Comparison of ENCODE assay signal across 8 mouse cellular contexts in genomic region chr15:85858980-85859489, GRCm38 (mm10). TPM values are rescaled to one million over a fixed set of nuclear protein-coding genes. Genes with fewer than 3 reads are reported as not detected.
DNase-seq lines count a peak whose midpoint lies in the region; ATAC-seq and TF ChIP-seq lines count a peak whose summit lies in the region.

No protein-coding gene starts in this region.

- no peaks in the 10 kb centered on the region for H3K27me3 ChIP-seq in embryonic facial prominence, embryonic 11.5 days (ENCODE audit: control insufficient read depth, insufficient read depth, low read length)
- no peaks in the 10 kb centered on the region for H3K27me3 ChIP-seq in hindbrain, embryonic 11.5 days (ENCODE audit: control insufficient read depth, insufficient read depth, low read length)

- peak overlapping the region; percentile 61 for H3K4me3 ChIP-seq in left cerebral cortex, adult 2 months
- peak overlapping the region; percentile 80 for H3K4me3 ChIP-seq in embryonic facial prominence, embryonic 11.5 days (ENCODE audit: low read depth, low read length)
- H3K4me3 ChIP-seq in hindbrain, embryonic 11.5 days (ENCODE audit: low read depth, low read length), result peak overlapping the region; percentile 58

- H3K9ac ChIP-seq in embryonic facial prominence, embryonic 11.5 days (replicated peaks; ENCODE audit: low read length), result peak overlapping the region; percentile 55
- peak overlapping the region; percentile 89 for H3K9ac ChIP-seq in hindbrain, embryonic 11.5 days (ENCODE audit: low read depth, low read length)

- peak overlapping the region; percentile 90 for H3K27ac ChIP-seq in left cerebral cortex, adult 2 months
- H3K27ac ChIP-seq in embryonic facial prominence, embryonic 11.5 days (replicated peaks; ENCODE audit: low read depth, low read length), result no peak overlapping the region
- peak overlapping the region; percentile 53; the same call in 1 of the 2 replicates for H3K27ac ChIP-seq in hindbrain, embryonic 11.5 days (ENCODE audit: low read depth, low read length)

- no peak for TF ChIP-seq CTCF in left cerebral cortex, adult 2 months (IDR thresholded peaks at IDR 0.05)

- ATAC-seq in embryonic facial prominence, embryonic 11.5 days (replicated peaks; ENCODE audit: insufficient number of reproducible peaks, low FRiP score, low TSS enrichment, low read depth), result peak; percentile 1; the same call in 1 of the 2 replicates
- peak; percentile 37; the same call in 1 of the 2 replicates for ATAC-seq in hindbrain, embryonic 11.5 days (ENCODE audit: low FRiP score)
- ATAC-seq in megakaryocyte, adult 5-6 weeks (ENCODE audit: poor library complexity, severe bottlenecking), result peak; percentile 46
- ATAC-seq in monocyte, adult 5-6 weeks (replicated peaks; ENCODE audit: insufficient number of reproducible peaks, low FRiP score, low TSS enrichment, poor library complexity, severe bottlenecking), result no peak

- H3K9me3 ChIP-seq in embryonic facial prominence, embryonic 11.5 days (replicated peaks; ENCODE audit: control insufficient read depth, low read length), result no peaks in the 10 kb centered on the region
- H3K9me3 ChIP-seq in hindbrain, embryonic 11.5 days (ENCODE audit: control insufficient read depth, low read length), result no peaks in the 10 kb centered on the region

- no peaks in the 10 kb centered on the region; the same call in none of the 2 replicates for H3K36me3 ChIP-seq in embryonic facial prominence, embryonic 11.5 days (replicated peaks; ENCODE audit: control insufficient read depth, insufficient read depth, low read depth, low read length)
- H3K36me3 ChIP-seq in hindbrain, embryonic 11.5 days (ENCODE audit: control insufficient read depth, insufficient read depth, low read length), result 0 out of 2 replicates have a peak, but pooled peaks cover 2% of the 10 kb centered on the region

- DNase-seq in left cerebral cortex, adult 2 months (ENCODE audit: extremely low spot score in 1 of 2, low spot score in 2 of 2), result no peak
- no peak for DNase-seq in left cerebral cortex, postnatal 25 days (ENCODE audit: low spot score in 2 of 2)
- DNase-seq in embryonic facial prominence, embryonic 11.5 days (ENCODE audit: low spot score), result no peak
- DNase-seq in hindbrain, embryonic 11.5 days (ENCODE audit: low spot score), result no peak
- no peak for DNase-seq in urinary bladder, postnatal 36 days (ENCODE audit: low spot score in 2 of 2)
- DNase-seq in left cerebral cortex, adult 8-10 months (ENCODE audit: low spot score in 2 of 2), result no peak

- H3K4me2 ChIP-seq in embryonic facial prominence, embryonic 11.5 days (ENCODE audit: low read depth, low read length), result peak overlapping the region; percentile 46
- peak overlapping the region; percentile 81 for H3K4me2 ChIP-seq in hindbrain, embryonic 11.5 days (replicated peaks; ENCODE audit: low read depth, low read length)

- intact Hi-C loops in left cerebral cortex, adult 2 months (cut with DNase I), result loop anchor here (1.0 to 2.0 kb wide), 2 partner anchors 20 to 48 kb away; partner anchors contain the start of genes Cdpf1 and Trmu
- intact Hi-C loops in left cerebral cortex, postnatal 25 days (cut with DNase I), result loop anchor here (1.0 kb wide), 1 partner anchor 20 kb away; the partner anchor contains the start of gene Trmu

- H3K4me1 ChIP-seq in embryonic facial prominence, embryonic 11.5 days (ENCODE audit: control insufficient read depth, insufficient read depth, low read length), result peaks cover 2% of the 10 kb centered on the region
- H3K4me1 ChIP-seq in hindbrain, embryonic 11.5 days (replicated peaks; ENCODE audit: control insufficient read depth, insufficient read depth, low read length), result peaks cover 9% of the 10 kb centered on the region

- WGBS in embryonic facial prominence, embryonic 11.5 days, result 9% methylated on average over 15 of the region's 15 CpGs
- 13% methylated on average over 15 of the region's 15 CpGs for WGBS in hindbrain, embryonic 11.5 days

RNA-seq across cellular contexts. Expression of gene Gtse1, which starts 0.5 kb away (rescaled TPM):
- under 1 TPM; 0.25 to 0.33 TPM for total RNA-seq in left cerebral cortex, adult 2 months (2021)
- under 1 TPM; 0.50 to 0.82 TPM for total RNA-seq in left cerebral cortex, postnatal 25 days (2021)
- polyA plus RNA-seq in embryonic facial prominence, embryonic 11.5 days (2014; fragmentation: Nextera tagmentation; extraction: Ambion mirVana), result 35.7 and 38.0 TPM in 2 replicates
- polyA plus RNA-seq in hindbrain, embryonic 11.5 days (2014; fragmentation: Nextera tagmentation; extraction: Ambion mirVana), result 26.8 and 33.9 TPM in 2 replicates
- 12.2 and 16.1 TPM in 2 replicates for total RNA-seq in megakaryocyte, adult 5-6 weeks (2015)
- total RNA-seq in megakaryocyte, adult 5-6 weeks (2017), result 20.0 and 20.7 TPM in 2 replicates
- total RNA-seq in monocyte, adult 5-6 weeks (2017), result 0.97 to 1.2 TPM in 2 of 3 replicates, not detected in the other
- under 1 TPM; 0.44 to 0.95 (median 0.50) TPM for total RNA-seq in left cerebral cortex, adult 8-10 months (2022)

RNA-seq across cellular contexts. Expression of gene Trmu, which starts 20.1 kb away (rescaled TPM):
- total RNA-seq in left cerebral cortex, adult 2 months (2021), result 10 to 100 TPM; 29.9 to 33.8 TPM
- 10 to 100 TPM; 25.3 to 29.3 TPM for total RNA-seq in left cerebral cortex, postnatal 25 days (2021)
- 30.7 and 31.6 TPM in 2 replicates for polyA plus RNA-seq in embryonic facial prominence, embryonic 11.5 days (2014; fragmentation: Nextera tagmentation; extraction: Ambion mirVana)
- 30.4 and 34.6 TPM in 2 replicates for polyA plus RNA-seq in hindbrain, embryonic 11.5 days (2014; fragmentation: Nextera tagmentation; extraction: Ambion mirVana)
- total RNA-seq in megakaryocyte, adult 5-6 weeks (2015), result 9.0 and 9.3 TPM in 2 replicates
- 8.8 and 20.9 TPM in 2 replicates for total RNA-seq in megakaryocyte, adult 5-6 weeks (2017)
- total RNA-seq in monocyte, adult 5-6 weeks (2017), result 13.9 to 27.9 TPM (median 21.2 TPM) in 3 replicates
- 10 to 100 TPM; 26.3 to 37.9 (median 29.8) TPM for total RNA-seq in left cerebral cortex, adult 8-10 months (2022)

RNA-seq across cellular contexts. Expression of gene Ttc38, which starts 26.9 kb away (rescaled TPM):
- 1 to 10 TPM; 5.0 to 5.2 TPM for total RNA-seq in left cerebral cortex, adult 2 months (2021)
- 1 to 10 TPM; 4.0 to 7.1 TPM for total RNA-seq in left cerebral cortex, postnatal 25 days (2021)
- polyA plus RNA-seq in embryonic facial prominence, embryonic 11.5 days (2014; fragmentation: Nextera tagmentation; extraction: Ambion mirVana), result 3.2 and 3.8 TPM in 2 replicates
- 2.8 and 2.9 TPM in 2 replicates for polyA plus RNA-seq in hindbrain, embryonic 11.5 days (2014; fragmentation: Nextera tagmentation; extraction: Ambion mirVana)
- 2.8 and 3.5 TPM in 2 replicates for total RNA-seq in megakaryocyte, adult 5-6 weeks (2015)
- 4.9 and 10.7 TPM in 2 replicates for total RNA-seq in megakaryocyte, adult 5-6 weeks (2017)
- 6.7 to 8.5 TPM (median 7.5 TPM) in 3 replicates for total RNA-seq in monocyte, adult 5-6 weeks (2017)
- 10 to 100 TPM in 2 of 4 experiments, 1 to 10 TPM in 2; 5.8 to 13.3 (median 9.6) TPM for total RNA-seq in left cerebral cortex, adult 8-10 months (2022)

RNA-seq across cellular contexts. Expression of gene Pkdrej, which starts 37.5 kb away (rescaled TPM):
- total RNA-seq in left cerebral cortex, adult 2 months (2021), result 1 to 10 TPM in 1 of 2 experiments, under 1 TPM in 1; 0.82 to 1.2 TPM
- total RNA-seq in left cerebral cortex, postnatal 25 days (2021), result under 1 TPM; 0.69 to 0.92 TPM
- polyA plus RNA-seq in embryonic facial prominence, embryonic 11.5 days (2014; fragmentation: Nextera tagmentation; extraction: Ambion mirVana), result 0.11 TPM in 1 of 2 replicates, not detected in the other
- 0.02 and 0.10 TPM in 2 replicates for polyA plus RNA-seq in hindbrain, embryonic 11.5 days (2014; fragmentation: Nextera tagmentation; extraction: Ambion mirVana)
- not detected in 2 replicates for total RNA-seq in megakaryocyte, adult 5-6 weeks (2015)
- not detected in 2 replicates for total RNA-seq in megakaryocyte, adult 5-6 weeks (2017)
- total RNA-seq in monocyte, adult 5-6 weeks (2017), result not detected in 3 replicates
- 1 to 10 TPM; 1.0 to 1.5 (median 1.3) TPM for total RNA-seq in left cerebral cortex, adult 8-10 months (2022)

RNA-seq across cellular contexts. Expression of gene Cdpf1, which starts 47.5 kb away (rescaled TPM):
- total RNA-seq in left cerebral cortex, adult 2 months (2021), result 10 to 100 TPM; 21.1 to 21.3 TPM
- 10 to 100 TPM; 21.4 to 22.6 TPM for total RNA-seq in left cerebral cortex, postnatal 25 days (2021)
- 22.1 and 23.6 TPM in 2 replicates for polyA plus RNA-seq in embryonic facial prominence, embryonic 11.5 days (2014; fragmentation: Nextera tagmentation; extraction: Ambion mirVana)
- polyA plus RNA-seq in hindbrain, embryonic 11.5 days (2014; fragmentation: Nextera tagmentation; extraction: Ambion mirVana), result 20.2 and 22.0 TPM in 2 replicates
- total RNA-seq in megakaryocyte, adult 5-6 weeks (2015), result 8.3 and 13.0 TPM in 2 replicates
- total RNA-seq in megakaryocyte, adult 5-6 weeks (2017), result 7.7 and 14.5 TPM in 2 replicates
- 13.2 to 15.6 TPM (median 14.4 TPM) in 3 replicates for total RNA-seq in monocyte, adult 5-6 weeks (2017)
- total RNA-seq in left cerebral cortex, adult 8-10 months (2022), result 10 to 100 TPM; 19.8 to 23.5 (median 22.4) TPM
